Mouse (Mus musculus) gastrocnemius, adult 8-10 months (tissue): Measurements from ENCODE around the gene Mrnip. TPM values are rescaled to one million over a fixed set of nuclear protein-coding genes. Genes with fewer than 3 reads are reported as not detected.

ENCODE experiments used
- DNase-seq, 2 experiments: peaks; one replicate each; pipeline ENCODE4 v3.0.0; 2022; ENCODE audit warnings: low spot score in 2 of 2
- total RNA-seq, 4 experiments: library from RNA; stranded (reverse); gene quantifications; 2 replicates each; pipeline ENCODE4 v1.2.4; 2022

Mrnip gene
- total RNA-seq, 4 experiments from 2014 or later: 2.4 to 2.9 (median 2.6) TPM

DNA sequence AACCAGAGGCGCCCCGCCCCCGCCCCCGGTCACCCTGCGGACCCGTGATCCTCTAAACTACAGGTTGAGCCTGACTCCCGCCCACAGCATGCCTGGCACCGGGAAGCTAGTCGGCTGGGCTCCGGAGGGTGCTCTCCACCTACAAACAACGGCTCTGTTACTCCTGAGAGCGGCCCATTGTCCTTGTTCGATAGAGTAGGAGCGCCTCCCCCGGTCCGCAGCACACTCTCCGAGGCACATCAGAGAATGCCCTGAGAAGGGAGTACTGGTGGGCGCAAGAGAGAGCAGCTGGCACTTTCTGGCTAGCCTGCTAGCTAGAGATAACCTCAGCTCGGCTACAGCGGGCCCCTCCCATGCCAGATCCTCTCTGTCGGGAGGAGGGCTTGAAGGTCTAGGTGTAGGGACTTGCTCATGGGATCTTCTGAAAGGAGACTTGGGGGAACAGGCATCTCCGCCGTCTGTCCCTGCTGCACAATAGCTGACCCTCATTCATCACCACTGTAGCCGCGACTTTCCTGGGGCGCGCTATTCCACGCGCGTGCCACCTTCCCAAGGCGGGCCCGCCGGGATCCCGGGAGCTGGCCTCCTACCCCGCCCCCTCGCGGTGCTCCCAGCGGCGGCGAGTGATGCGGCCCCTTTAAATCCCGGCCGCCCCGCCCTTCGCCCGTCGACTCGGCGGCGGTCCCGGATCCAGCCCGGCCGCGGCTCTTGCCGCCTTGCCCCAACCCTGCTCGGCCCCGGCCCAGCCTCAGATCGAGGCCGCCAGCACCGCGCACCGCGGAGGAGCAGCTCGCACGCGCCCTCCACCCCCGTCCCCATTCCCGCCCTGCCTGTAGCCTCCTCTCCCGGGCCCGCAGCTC lies 50.7 kb downstream of the Mrnip start:
- DNase-seq: peak; percentile 76 to 85

GRCm38 (mm10) chr11:50225611-50226378 lies 51.6 kb downstream of the Mrnip start:
- DNase-seq: peak in 1 of 2 experiments; percentile 53

GRCm38 (mm10) chr11:50226406-50226805 lies 52.2 kb downstream of the Mrnip start:
- no peak for DNase-seq

DNA sequence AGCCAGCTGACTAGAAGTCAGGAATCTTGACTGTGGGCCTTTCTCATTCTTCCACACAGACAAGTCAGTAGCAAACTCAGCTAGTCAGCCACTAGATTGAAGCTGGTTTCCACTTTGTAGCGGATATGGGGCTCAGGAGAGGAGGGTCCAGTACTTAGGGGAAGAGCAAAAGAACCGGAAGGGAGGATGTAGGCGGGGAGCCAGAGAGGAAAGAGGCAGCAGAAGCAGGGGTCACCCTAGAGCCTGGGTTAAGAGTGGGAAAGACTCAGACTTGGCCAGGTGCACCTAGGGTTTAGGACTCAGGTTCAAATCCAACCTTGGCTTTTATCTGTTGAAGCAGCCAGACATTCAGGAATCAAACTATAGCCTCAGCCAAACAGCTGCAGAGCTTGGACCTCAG lies 53.0 kb downstream of the Mrnip start:
- no peak for DNase-seq

DNA sequence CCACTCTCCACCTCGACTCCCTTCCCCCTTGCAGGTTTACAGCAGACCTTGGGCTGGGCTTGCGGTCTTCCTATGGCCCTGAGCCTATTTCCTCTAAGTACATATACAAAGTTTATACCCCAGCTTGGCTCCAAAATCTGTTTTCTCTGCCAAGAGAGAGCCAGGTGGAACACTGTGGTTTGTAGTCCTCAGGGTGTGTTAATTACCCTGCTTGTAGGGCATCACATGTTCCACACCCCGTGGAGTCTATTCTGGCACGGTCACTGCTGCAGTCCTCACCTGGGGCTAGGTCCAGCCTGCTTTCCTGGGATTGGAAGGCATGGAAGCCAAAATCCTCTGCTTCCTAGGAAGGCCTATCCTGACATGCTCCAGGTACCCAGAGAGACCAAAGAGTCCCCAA lies 53.5 kb downstream of the Mrnip start:
- DNase-seq: no peak

GRCm38 (mm10) chr11:50228772-50229171 lies 54.5 kb downstream of the Mrnip start:
- DNase-seq: no peak

- peak in 1 of 2 experiments; percentile 38 for DNase-seq
Observed at GRCm38 (mm10) chr11:50229252-50229910, 55.1 kb downstream of the Mrnip start.

DNA sequence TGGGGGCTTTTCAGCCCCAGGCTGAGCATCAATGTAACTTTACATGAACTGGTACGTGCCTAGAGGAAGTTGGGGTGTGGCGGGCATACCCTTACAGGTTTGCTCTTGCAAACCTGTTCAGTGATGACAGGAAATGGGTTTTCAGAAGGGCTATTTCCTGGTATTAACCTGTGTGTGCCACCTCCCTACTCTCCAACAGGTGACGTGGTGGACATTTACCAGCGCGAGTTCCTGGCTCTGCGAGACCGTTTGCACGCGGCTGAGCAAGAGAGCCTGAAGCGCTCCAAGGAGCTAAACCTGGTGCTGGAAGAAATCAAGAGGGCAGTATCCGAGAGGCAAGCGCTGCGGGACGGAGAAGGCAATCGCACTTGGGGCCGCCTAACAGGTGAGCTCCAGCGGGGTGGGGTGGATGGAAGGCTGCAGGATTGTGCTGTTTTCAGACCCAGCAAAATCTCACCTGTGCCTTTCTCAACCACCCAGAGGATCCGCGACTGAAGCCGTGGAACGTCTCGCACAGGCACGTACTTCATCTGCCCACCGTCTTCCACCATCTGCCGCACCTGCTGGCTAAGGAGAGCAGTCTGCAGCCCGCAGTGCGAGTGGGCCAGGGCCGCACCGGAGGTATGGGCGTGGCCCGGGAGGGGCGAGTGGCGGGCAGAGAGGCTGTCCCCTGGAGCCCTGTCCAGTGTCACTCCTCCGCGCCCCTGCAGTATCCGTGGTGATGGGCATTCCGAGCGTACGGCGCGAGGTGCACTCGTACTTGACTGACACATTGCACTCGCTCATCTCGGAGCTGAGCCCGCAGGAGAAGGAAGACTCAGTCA lies 56.4 kb downstream of the Mrnip start:
- DNase-seq: no peak

GRCm38 (mm10) chr11:50231411-50231810 lies 57.2 kb downstream of the Mrnip start:
- DNase-seq: no peak

DNA sequence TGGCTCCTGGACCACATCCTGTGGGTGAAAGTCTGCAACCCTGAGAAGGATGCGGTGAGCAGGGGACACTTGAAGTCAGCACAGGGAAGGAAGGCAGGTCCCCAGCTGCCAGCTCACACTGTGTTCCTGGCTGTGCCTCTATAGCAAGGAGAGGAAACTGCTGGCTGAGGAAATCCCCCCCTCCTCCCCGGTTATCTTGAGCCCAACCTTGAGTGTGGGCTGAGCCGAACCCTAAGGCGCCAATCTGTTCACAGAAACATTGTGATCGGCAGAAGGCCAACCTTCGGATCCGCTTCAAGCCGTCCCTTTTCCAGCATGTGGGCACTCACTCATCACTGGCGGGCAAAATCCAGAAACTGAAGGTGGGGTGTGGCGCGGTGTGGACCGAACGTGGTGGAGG lies 58.8 kb downstream of the Mrnip start:
- DNase-seq: no peak

- no peak for DNase-seq
Observed at GRCm38 (mm10) chr11:50233993-50234392, 59.7 kb downstream of the Mrnip start.

DNA sequence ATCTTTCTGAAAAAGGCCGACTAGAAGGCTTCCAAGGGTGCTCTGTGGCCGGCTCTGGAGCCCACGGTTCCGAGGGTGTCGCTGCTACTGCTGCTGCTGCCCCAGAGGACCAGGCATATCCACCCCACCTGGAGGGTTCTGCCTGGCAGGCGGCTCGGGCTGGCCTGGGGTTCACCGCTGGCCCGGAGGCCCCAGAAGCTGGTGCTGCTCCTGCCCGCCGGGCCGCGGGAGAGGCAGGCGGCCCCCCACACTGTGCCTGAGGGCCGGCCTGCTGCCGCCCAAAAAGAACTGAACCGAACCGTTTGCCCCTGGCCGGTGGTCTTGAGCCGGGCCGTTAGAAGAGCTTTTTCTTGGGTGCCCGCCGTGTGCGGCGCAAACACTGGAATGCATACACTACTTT lies 60.4 kb downstream of the Mrnip start:
- DNase-seq: no peak

DNA sequence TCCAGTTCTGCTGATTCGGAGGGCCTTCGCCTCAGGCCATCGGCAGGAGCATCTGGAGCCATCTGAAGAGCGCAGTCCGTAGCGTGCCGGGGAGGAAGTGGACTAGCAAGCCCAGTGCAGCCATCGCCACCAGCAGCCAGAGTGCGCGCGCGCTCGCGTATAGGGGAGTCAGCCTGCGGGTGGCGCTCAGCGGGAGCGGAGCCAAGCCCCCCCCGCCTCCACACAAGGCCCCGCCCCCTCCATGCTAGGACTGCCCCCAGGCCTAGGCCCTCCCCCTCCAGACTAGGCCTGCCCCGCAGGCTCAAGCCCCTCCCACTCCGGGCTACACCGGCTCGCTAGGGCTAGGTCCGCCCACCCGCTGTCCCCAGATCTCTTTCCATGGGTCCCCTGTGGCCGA lies 62.3 kb downstream of the Mrnip start:
- peak; percentile 75 to 86 for DNase-seq

DNA sequence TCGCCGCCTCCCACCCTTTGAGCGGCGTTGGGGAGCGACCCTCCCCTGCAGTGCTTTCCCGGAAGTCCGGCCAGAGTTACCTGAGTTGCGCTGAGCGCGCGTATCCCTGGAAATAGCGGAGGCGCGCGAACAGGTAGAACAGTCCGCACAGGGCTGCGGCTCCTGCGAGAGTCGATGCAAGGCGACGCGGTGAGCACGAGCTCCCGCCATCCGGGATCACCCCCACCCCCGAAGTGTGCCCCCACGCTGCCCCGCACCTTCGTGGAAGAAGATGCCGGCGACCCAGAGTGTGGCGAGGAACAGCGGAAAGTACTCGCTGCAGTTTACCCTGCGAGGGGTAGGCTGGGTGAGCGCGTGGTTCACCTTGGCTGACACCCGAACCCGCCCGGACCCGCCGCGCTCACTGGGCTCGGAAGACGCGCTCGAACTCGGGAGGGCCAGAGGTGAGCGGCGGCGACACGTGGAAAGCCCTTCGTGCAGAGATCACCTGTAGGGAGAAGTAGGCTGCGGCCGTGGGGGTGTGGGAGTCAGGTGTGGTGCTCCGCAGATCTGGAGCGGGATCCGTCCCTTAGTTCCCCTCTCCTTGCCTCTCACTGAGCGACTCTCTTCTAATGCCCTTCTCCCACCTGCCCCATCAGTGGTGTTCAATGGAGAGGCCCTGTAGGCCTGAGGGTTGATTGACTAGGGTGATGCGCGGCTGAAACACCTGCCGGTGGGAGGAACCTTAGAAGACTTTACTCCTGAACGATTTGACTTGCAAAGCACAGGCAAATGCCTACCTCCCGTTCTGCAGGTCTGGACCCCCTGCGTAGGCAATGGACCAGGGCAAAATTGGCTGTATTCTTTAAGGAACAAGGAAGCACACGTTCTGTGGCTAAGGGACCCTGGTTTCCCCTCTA lies 62.9 kb downstream of the Mrnip start:
- DNase-seq: no peak

GRCm38 (mm10) chr11:50238324-50238723 lies 64.1 kb downstream of the Mrnip start, which contains the start of gene Ltc4s:
Gene Ltc4s (minus strand): TSS chr11:50238616.
- DNase-seq: no peak

- DNase-seq: no peak
Observed at GRCm38 (mm10) chr11:50238821-50239791, 64.9 kb downstream of the Mrnip start.

- no peak for DNase-seq
Observed at GRCm38 (mm10) chr11:50240235-50240911, 66.1 kb downstream of the Mrnip start.

- no peak for DNase-seq
Observed at GRCm38 (mm10) chr11:50243926-50244325, 69.7 kb downstream of the Mrnip start.
